Mouse (Mus musculus): ENCODE data around the gene Izumo4. TPM values are rescaled to one million over a fixed set of nuclear protein-coding genes. Genes with fewer than 3 reads are reported as not detected.

The Izumo4 gene
- polyA plus RNA-seq, 1 experiment, result 36.3 TPM

- TF ChIP-seq CTCF (IDR thresholded peaks at IDR 0.05; ENCODE audit: extremely low read depth, insufficient read length, insufficient replicate concordance, low read depth, low read length) (no peak), POLR2A (IDR thresholded peaks at IDR 0.05; ENCODE audit: low read depth, low read length) (no peak)
- peak overlapping the region; percentile 97 for H3K27ac ChIP-seq (ENCODE audit: insufficient read depth, low read depth, low read length)
- H3K4me3 ChIP-seq (ENCODE audit: low read depth, low read length), result peak overlapping the region; percentile 5; the same call in 1 of the 2 replicates
- 5% methylated on average over 10 of the region's 10 CpGs for WGBS
- H3K36me3 ChIP-seq (ENCODE audit: control insufficient read depth, insufficient read depth, low read length), result peaks cover 44% of the 10 kb centered on the region
- peaks cover 37% of the 10 kb centered on the region for H3K4me1 ChIP-seq (ENCODE audit: control insufficient read depth, insufficient read depth, insufficient read length, low read length)
- H3K27me3 ChIP-seq (ENCODE audit: control insufficient read depth, insufficient read depth, low read length), result no peaks in the 10 kb centered on the region
Measured at GRCm38 (mm10) chr10:80665016-80665380, 37.0 kb upstream of the Izumo4 start.

DNA sequence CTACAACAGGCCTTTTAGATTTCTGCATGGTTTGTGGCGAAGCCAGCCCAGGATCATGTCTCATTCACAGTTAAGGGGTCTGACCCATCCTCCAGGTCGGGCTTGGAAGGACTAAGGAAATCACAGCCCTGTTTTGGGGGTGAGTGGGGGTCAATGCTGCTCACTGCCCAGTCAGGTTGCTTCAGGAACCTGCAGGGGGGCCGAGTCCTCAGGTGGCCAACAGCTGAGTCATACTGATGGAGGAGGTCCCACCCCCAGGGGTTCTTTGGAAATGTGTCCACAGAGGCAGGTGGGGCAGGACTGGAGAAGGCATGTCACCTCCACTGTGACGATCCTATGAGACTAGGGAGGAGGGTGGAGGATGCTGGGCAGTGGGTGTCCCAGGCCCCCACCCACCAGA lies 36.5 kb upstream of the Izumo4 start:
- 50% methylated on average over 4 of the region's 4 CpGs for WGBS
- Histone ChIP-seq H3K4me1 (ENCODE audit: control insufficient read depth, insufficient read depth, insufficient read length, low read length) (peaks cover 41% of the 10 kb centered on the region), H3K27me3 (ENCODE audit: control insufficient read depth, insufficient read depth, low read length) (no peaks in the 10 kb centered on the region), H3K4me3 (ENCODE audit: low read depth, low read length) (no peak overlapping the region), H3K27ac (ENCODE audit: insufficient read depth, low read depth, low read length) (peak overlapping the region; percentile 83), H3K36me3 (ENCODE audit: control insufficient read depth, insufficient read depth, low read length) (peaks cover 48% of the 10 kb centered on the region)
- TF ChIP-seq POLR2A (IDR thresholded peaks at IDR 0.05; ENCODE audit: low read depth, low read length) (no peak), CTCF (IDR thresholded peaks at IDR 0.05; ENCODE audit: extremely low read depth, insufficient read length, insufficient replicate concordance, low read depth, low read length) (no peak)

GRCm38 (mm10) chr10:80665981-80666733 lies 35.8 kb upstream of the Izumo4 start:
- peaks cover 41% of the 10 kb centered on the region for H3K4me1 ChIP-seq (ENCODE audit: control insufficient read depth, insufficient read depth, insufficient read length, low read length)
- H3K4me3 ChIP-seq (ENCODE audit: low read depth, low read length), result no peak overlapping the region
- WGBS, result 80% methylated on average over 10 of the region's 10 CpGs
- TF ChIP-seq POLR2A (IDR thresholded peaks at IDR 0.05; ENCODE audit: low read depth, low read length) (no peak), CTCF (IDR thresholded peaks at IDR 0.05; ENCODE audit: extremely low read depth, insufficient read length, insufficient replicate concordance, low read depth, low read length) (no peak)
- peaks cover 54% of the 10 kb centered on the region for H3K36me3 ChIP-seq (ENCODE audit: control insufficient read depth, insufficient read depth, low read length)
- H3K27me3 ChIP-seq (ENCODE audit: control insufficient read depth, insufficient read depth, low read length), result no peaks in the 10 kb centered on the region
- peak overlapping the region; percentile 22; the same call in 1 of the 2 replicates for H3K27ac ChIP-seq (ENCODE audit: insufficient read depth, low read depth, low read length)

GRCm38 (mm10) chr10:80666837-80667412 lies 35.1 kb upstream of the Izumo4 start:
- Histone ChIP-seq H3K27me3 (ENCODE audit: control insufficient read depth, insufficient read depth, low read length) (no peaks in the 10 kb centered on the region), H3K27ac (ENCODE audit: insufficient read depth, low read depth, low read length) (no peak overlapping the region), H3K4me1 (ENCODE audit: control insufficient read depth, insufficient read depth, insufficient read length, low read length) (peaks cover 41% of the 10 kb centered on the region), H3K36me3 (ENCODE audit: control insufficient read depth, insufficient read depth, low read length) (peaks cover 62% of the 10 kb centered on the region), H3K4me3 (ENCODE audit: low read depth, low read length) (no peak overlapping the region)
- TF ChIP-seq CTCF (IDR thresholded peaks at IDR 0.05; ENCODE audit: extremely low read depth, insufficient read length, insufficient replicate concordance, low read depth, low read length) (no peak), POLR2A (IDR thresholded peaks at IDR 0.05; ENCODE audit: low read depth, low read length) (no peak)
- WGBS, result 82% methylated on average over 19 of the region's 19 CpGs

DNA sequence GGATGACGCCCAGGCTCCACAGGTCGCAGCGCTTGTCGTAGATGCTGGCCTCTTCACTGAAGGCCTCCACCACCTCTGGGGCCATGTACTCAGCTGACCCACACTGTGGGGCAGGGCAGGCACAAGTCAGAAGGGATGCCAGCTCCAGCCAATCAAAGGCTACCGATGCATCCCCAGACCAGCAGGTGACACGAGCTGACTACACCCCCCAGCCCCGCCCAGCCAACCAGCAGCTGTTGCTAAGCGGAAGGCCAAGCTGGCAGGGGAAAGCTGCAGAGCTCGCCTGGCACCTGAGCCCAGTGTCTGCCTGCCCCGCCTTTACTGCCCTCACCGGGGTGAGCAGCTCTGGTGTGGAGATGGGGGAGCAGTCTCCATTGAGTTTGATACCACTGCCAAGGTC lies 33.4 kb upstream of the Izumo4 start:
- Histone ChIP-seq H3K4me1 (ENCODE audit: control insufficient read depth, insufficient read depth, insufficient read length, low read length) (peaks cover 54% of the 10 kb centered on the region), H3K27me3 (ENCODE audit: control insufficient read depth, insufficient read depth, low read length) (no peaks in the 10 kb centered on the region), H3K36me3 (ENCODE audit: control insufficient read depth, insufficient read depth, low read length) (peaks cover 62% of the 10 kb centered on the region), H3K27ac (ENCODE audit: insufficient read depth, low read depth, low read length) (peak overlapping the region; percentile 23; the same call in 1 of the 2 replicates), H3K4me3 (ENCODE audit: low read depth, low read length) (no peak overlapping the region)
- WGBS, result 43% methylated on average over 11 of the region's 11 CpGs
- TF ChIP-seq POLR2A (IDR thresholded peaks at IDR 0.05; ENCODE audit: low read depth, low read length), result no peak

GRCm38 (mm10) chr10:80669018-80669417 lies 33.0 kb upstream of the Izumo4 start:
- Histone ChIP-seq H3K36me3 (ENCODE audit: control insufficient read depth, insufficient read depth, low read length) (peaks cover 62% of the 10 kb centered on the region), H3K4me1 (ENCODE audit: control insufficient read depth, insufficient read depth, insufficient read length, low read length) (peaks cover 56% of the 10 kb centered on the region), H3K27ac (ENCODE audit: insufficient read depth, low read depth, low read length) (peak overlapping the region; percentile 23; the same call in 1 of the 2 replicates), H3K4me3 (ENCODE audit: low read depth, low read length) (no peak overlapping the region), H3K27me3 (ENCODE audit: control insufficient read depth, insufficient read depth, low read length) (no peaks in the 10 kb centered on the region)
- no peak for TF ChIP-seq CTCF (IDR thresholded peaks at IDR 0.05; ENCODE audit: extremely low read depth, insufficient read length, insufficient replicate concordance, low read depth, low read length)
- no peak for TF ChIP-seq POLR2A (IDR thresholded peaks at IDR 0.05; ENCODE audit: low read depth, low read length)
- WGBS, result 51% methylated on average over 12 of the region's 12 CpGs

GRCm38 (mm10) chr10:80669737-80670485 lies 32.1 kb upstream of the Izumo4 start:
- H3K36me3 ChIP-seq (ENCODE audit: control insufficient read depth, insufficient read depth, low read length), result peaks cover 62% of the 10 kb centered on the region
- H3K4me3 ChIP-seq (ENCODE audit: low read depth, low read length), result no peak overlapping the region
- TF ChIP-seq CTCF (IDR thresholded peaks at IDR 0.05; ENCODE audit: extremely low read depth, insufficient read length, insufficient replicate concordance, low read depth, low read length) (no peak), POLR2A (IDR thresholded peaks at IDR 0.05; ENCODE audit: low read depth, low read length) (no peak)
- H3K27me3 ChIP-seq (ENCODE audit: control insufficient read depth, insufficient read depth, low read length), result no peaks in the 10 kb centered on the region
- peaks cover 61% of the 10 kb centered on the region for H3K4me1 ChIP-seq (ENCODE audit: control insufficient read depth, insufficient read depth, insufficient read length, low read length)
- 32% methylated on average over 7 of the region's 7 CpGs for WGBS
- 0 out of 2 replicates have a peak overlapping the region, but pooled peaks have one; percentile 18 for H3K27ac ChIP-seq (ENCODE audit: insufficient read depth, low read depth, low read length)

All from small intestine, adult 2 months (tissue).